Mouse (Mus musculus): ENCODE measurements around the gene Dnmt3a. TPM values are rescaled to one million over a fixed set of nuclear protein-coding genes. Genes with fewer than 3 reads are reported as not detected.

Gene Dnmt3a
- polyA plus RNA-seq (2015; fragmentation: Nextera tagmentation; extraction: Ambion mirVana) = 60.3 and 74.8 TPM in 2 replicates

DNA sequence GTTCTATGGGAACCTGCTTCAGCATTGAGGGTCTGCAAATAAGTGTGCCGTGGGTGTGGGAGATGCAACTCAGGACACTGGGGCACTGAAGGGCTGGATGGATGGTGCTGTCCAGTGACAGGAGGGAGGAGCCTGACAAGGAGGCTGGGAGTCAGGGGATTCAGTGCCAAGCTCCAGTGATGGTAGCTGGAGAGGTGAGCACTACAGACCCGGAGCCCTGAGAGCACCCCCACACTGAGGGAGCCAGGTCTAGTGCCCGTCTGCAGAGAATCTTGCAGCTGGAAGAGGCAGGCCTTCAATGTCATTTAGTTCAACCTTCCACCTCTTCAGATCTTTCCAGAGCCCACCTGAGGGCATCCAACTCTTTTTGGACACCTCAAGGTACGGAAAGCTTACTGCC lies at the start of gene Dnmt3a:
Gene Dnmt3a, plus strand, starts transcription at position 156 of the 400 bp plus-strand sequence.
- H3K36me3 ChIP-seq (ENCODE audit: insufficient read depth, low read length) = no peaks in the 10 kb centered on the region
- H3K4me3 ChIP-seq (ENCODE audit: low read depth, low read length) = peak within 1 kb of the TSS; percentile 94
- H3K9ac ChIP-seq (replicated peaks; ENCODE audit: low read depth) = peak within 1 kb of the TSS; percentile 64
- TF ChIP-seq EP300 (IDR thresholded peaks at IDR 0.05) (no peak), CTCF (IDR thresholded peaks at IDR 0.05) (no peak)
- peaks cover 18% of the 10 kb centered on the region for H3K4me1 ChIP-seq (ENCODE audit: insufficient read depth, low read depth, low read length)
- no peak for ATAC-seq
- WGBS = 20% methylated on average over 4 of the region's 4 CpGs
- no peak for DNase-seq (ENCODE audit: low spot score)
- peak within 1 kb of the TSS; percentile 88 for H3K4me2 ChIP-seq (replicated peaks; ENCODE audit: low read depth, low read length)
- H3K27me3 ChIP-seq (replicated peaks; ENCODE audit: insufficient read depth, low read length) = no peaks in the 10 kb centered on the region
- H3K27ac ChIP-seq (ENCODE audit: low read length) = peak within 1 kb of the TSS; percentile 87
- no peaks in the 10 kb centered on the region for H3K9me3 ChIP-seq (ENCODE audit: low read length)

DNA sequence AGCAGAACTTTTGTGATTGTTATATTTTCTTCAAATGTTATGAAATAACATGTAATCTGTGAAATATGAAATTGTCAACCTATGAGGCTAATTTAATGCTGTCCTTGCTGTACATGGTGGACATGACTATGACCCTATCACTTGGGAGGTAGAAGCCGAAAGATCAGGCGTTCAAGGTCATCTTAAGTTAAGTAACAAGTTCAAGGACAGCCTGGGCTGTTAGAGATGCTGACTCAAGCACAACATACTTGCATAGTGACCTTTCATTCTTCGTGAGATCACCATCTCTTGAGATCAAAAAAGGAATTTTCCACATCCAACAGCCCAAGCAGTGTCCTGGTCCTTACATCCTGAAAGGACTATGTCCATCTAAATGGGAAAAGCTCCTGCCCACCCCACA lies 49.6 kb upstream of the Dnmt3a start:
- H3K4me1 ChIP-seq (ENCODE audit: insufficient read depth, low read depth, low read length) = no peaks in the 10 kb centered on the region
- H3K27me3 ChIP-seq (replicated peaks; ENCODE audit: insufficient read depth, low read length) = no peaks in the 10 kb centered on the region
- DNase-seq (ENCODE audit: low spot score) = no peak
- no peak overlapping the region for H3K27ac ChIP-seq (ENCODE audit: low read length)
- TF ChIP-seq EP300 (IDR thresholded peaks at IDR 0.05) (no peak), CTCF (IDR thresholded peaks at IDR 0.05) (no peak)
- no peak overlapping the region for H3K9ac ChIP-seq (replicated peaks; ENCODE audit: low read depth)
- no peak overlapping the region for H3K4me2 ChIP-seq (replicated peaks; ENCODE audit: low read depth, low read length)
- WGBS = 88% methylated on average over 3 of the region's 3 CpGs
- no peak overlapping the region for H3K4me3 ChIP-seq (ENCODE audit: low read depth, low read length)
- ATAC-seq = no peak
- no peaks in the 10 kb centered on the region for H3K9me3 ChIP-seq (ENCODE audit: low read length)
- H3K36me3 ChIP-seq (ENCODE audit: insufficient read depth, low read length) = peaks cover 6% of the 10 kb centered on the region; the same call in 1 of the 2 replicates

GRCm38 (mm10) chr12:3758127-3758526 lies 47.7 kb upstream of the Dnmt3a start:
- H3K4me2 ChIP-seq (replicated peaks; ENCODE audit: low read depth, low read length) = no peak overlapping the region
- WGBS = 65% methylated on average over 3 of the region's 3 CpGs
- H3K9ac ChIP-seq (replicated peaks; ENCODE audit: low read depth) = no peak overlapping the region
- no peaks in the 10 kb centered on the region for H3K4me1 ChIP-seq (ENCODE audit: insufficient read depth, low read depth, low read length)
- no peaks in the 10 kb centered on the region for H3K27me3 ChIP-seq (replicated peaks; ENCODE audit: insufficient read depth, low read length)
- ATAC-seq (no peak), DNase-seq (ENCODE audit: low spot score) (no peak)
- no peak overlapping the region for H3K27ac ChIP-seq (ENCODE audit: low read length)
- no peaks in the 10 kb centered on the region for H3K9me3 ChIP-seq (ENCODE audit: low read length)
- no peak overlapping the region for H3K4me3 ChIP-seq (ENCODE audit: low read depth, low read length)
- peaks cover 6% of the 10 kb centered on the region; the same call in 1 of the 2 replicates for H3K36me3 ChIP-seq (ENCODE audit: insufficient read depth, low read length)
- TF ChIP-seq EP300 (IDR thresholded peaks at IDR 0.05) (no peak), CTCF (IDR thresholded peaks at IDR 0.05) (no peak)

- no peak overlapping the region for H3K4me3 ChIP-seq (ENCODE audit: low read depth, low read length)
- TF ChIP-seq EP300 (IDR thresholded peaks at IDR 0.05) = no peak
- TF ChIP-seq CTCF (IDR thresholded peaks at IDR 0.05) = peak; percentile 77
- no peak overlapping the region for H3K4me2 ChIP-seq (replicated peaks; ENCODE audit: low read depth, low read length)
- peak; percentile 93 for DNase-seq (ENCODE audit: low spot score)
- WGBS = 6% methylated on average over 4 of the region's 4 CpGs
- H3K36me3 ChIP-seq (ENCODE audit: insufficient read depth, low read length) = no peaks in the 10 kb centered on the region; the same call in 1 of the 2 replicates
- 0 out of 2 replicates have a peak overlapping the region, but pooled peaks have one; percentile 0 for H3K27ac ChIP-seq (ENCODE audit: low read length)
- H3K9me3 ChIP-seq (ENCODE audit: low read length) = no peaks in the 10 kb centered on the region
- ATAC-seq = peak; percentile 90
- H3K9ac ChIP-seq (replicated peaks; ENCODE audit: low read depth) = no peak overlapping the region
- no peaks in the 10 kb centered on the region for H3K4me1 ChIP-seq (ENCODE audit: insufficient read depth, low read depth, low read length)
- no peaks in the 10 kb centered on the region for H3K27me3 ChIP-seq (replicated peaks; ENCODE audit: insufficient read depth, low read length)
These were observed 46.4 kb upstream of the Dnmt3a start for GRCm38 (mm10) chr12:3759419-3759818.

- H3K27ac ChIP-seq (ENCODE audit: low read length) = no peak overlapping the region
- WGBS = 81% methylated on average over 4 of the region's 4 CpGs
- H3K4me1 ChIP-seq (ENCODE audit: insufficient read depth, low read depth, low read length) = no peaks in the 10 kb centered on the region
- H3K9ac ChIP-seq (replicated peaks; ENCODE audit: low read depth) = no peak overlapping the region
- no peak for ATAC-seq
- H3K9me3 ChIP-seq (ENCODE audit: low read length) = no peaks in the 10 kb centered on the region
- H3K27me3 ChIP-seq (replicated peaks; ENCODE audit: insufficient read depth, low read length) = no peaks in the 10 kb centered on the region
- no peak overlapping the region for H3K4me2 ChIP-seq (replicated peaks; ENCODE audit: low read depth, low read length)
- TF ChIP-seq EP300 (IDR thresholded peaks at IDR 0.05) = no peak
- TF ChIP-seq CTCF (IDR thresholded peaks at IDR 0.05) = no peak
- DNase-seq (ENCODE audit: low spot score) = no peak
- no peaks in the 10 kb centered on the region; the same call in 1 of the 2 replicates for H3K36me3 ChIP-seq (ENCODE audit: insufficient read depth, low read length)
- no peak overlapping the region for H3K4me3 ChIP-seq (ENCODE audit: low read depth, low read length)
These were observed 44.8 kb upstream of the Dnmt3a start for GRCm38 (mm10) chr12:3760876-3761590.

GRCm38 (mm10) chr12:3761591-3762295 lies 44.1 kb upstream of the Dnmt3a start:
- no peaks in the 10 kb centered on the region for H3K36me3 ChIP-seq (ENCODE audit: insufficient read depth, low read length)
- no peaks in the 10 kb centered on the region for H3K9me3 ChIP-seq (ENCODE audit: low read length)
- no peak overlapping the region for H3K9ac ChIP-seq (replicated peaks; ENCODE audit: low read depth)
- DNase-seq (ENCODE audit: low spot score) (no peak), ATAC-seq (no peak)
- 63% methylated on average over 6 of the region's 6 CpGs for WGBS
- no peak overlapping the region for H3K4me3 ChIP-seq (ENCODE audit: low read depth, low read length)
- H3K27ac ChIP-seq (ENCODE audit: low read length) = no peak overlapping the region
- H3K4me1 ChIP-seq (ENCODE audit: insufficient read depth, low read depth, low read length) = no peaks in the 10 kb centered on the region
- H3K27me3 ChIP-seq (replicated peaks; ENCODE audit: insufficient read depth, low read length) = no peaks in the 10 kb centered on the region
- H3K4me2 ChIP-seq (replicated peaks; ENCODE audit: low read depth, low read length) = no peak overlapping the region
- TF ChIP-seq CTCF (IDR thresholded peaks at IDR 0.05) = no peak
- no peak for TF ChIP-seq EP300 (IDR thresholded peaks at IDR 0.05)

Data from lung, postnatal 0 days (tissue).